Mouse (Mus musculus): Measurements from ENCODE around the gene Cyp1b1. TPM values are rescaled to one million over a fixed set of nuclear protein-coding genes. Genes with fewer than 3 reads are reported as not detected.

Gene Cyp1b1
- polyA plus RNA-seq, 1 experiment from 2014 or later, result 4.8 TPM

GRCm38 (mm10) chr17:79664106-79664417 is 50.8 kb downstream of the Cyp1b1 start:
- Histone ChIP-seq H3K4me2 (ENCODE audit: low read length) (no peak overlapping the region), H3K27ac (ENCODE audit: low read length) (no peak overlapping the region), H3K9ac (ENCODE audit: low read depth, low read length) (no peak overlapping the region), H3K27me3 (ENCODE audit: control insufficient read depth, insufficient read depth, low read depth, low read length) (no peaks in the 10 kb centered on the region; the same call in 1 of the 2 replicates), H3K4me3 (ENCODE audit: low read depth, low read length) (no peak overlapping the region), H3K36me3 (ENCODE audit: control insufficient read depth, insufficient read depth, low read length) (no peaks in the 10 kb centered on the region), H3K9me3 (replicated peaks; ENCODE audit: control insufficient read depth, low read length, poor library complexity, severe bottlenecking) (no peaks in the 10 kb centered on the region), H3K4me1 (ENCODE audit: control insufficient read depth, insufficient read depth, low read length) (no peaks in the 10 kb centered on the region)
- WGBS, result 94% methylated on average over 2 of the region's 2 CpGs
- ATAC-seq, result no peak

DNA sequence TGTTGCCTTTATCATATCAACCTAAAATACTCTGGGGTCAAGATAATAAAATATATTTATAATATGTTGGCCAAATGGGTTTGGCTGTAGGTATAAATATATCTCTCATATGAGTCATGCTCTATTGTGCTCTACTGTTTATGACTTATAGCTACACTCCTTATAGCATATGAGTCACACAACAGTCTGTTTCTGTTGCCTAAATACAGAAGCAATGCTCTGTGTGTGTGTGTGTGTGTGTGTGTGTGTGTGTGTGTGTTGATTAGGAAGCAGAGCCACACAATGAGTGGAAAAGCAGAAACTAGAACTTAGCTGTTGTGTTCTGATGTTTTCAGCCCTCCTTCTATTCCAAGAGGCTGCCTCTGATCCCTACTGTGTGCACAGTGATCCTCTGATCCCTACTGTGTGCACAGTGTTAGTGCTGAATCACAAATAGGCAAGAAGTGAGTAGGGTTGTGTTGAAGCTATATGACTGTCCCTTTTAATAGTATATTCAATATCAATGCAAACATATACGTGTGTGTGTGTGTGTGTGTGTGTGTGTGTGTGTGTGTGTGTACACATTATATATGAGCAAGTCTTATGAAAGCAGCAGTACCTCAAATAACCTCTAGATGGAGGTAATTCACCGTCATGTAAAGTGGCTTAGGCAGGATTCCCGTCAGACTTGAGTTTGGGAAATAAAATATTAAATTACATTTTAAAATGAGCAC is 51.3 kb downstream of the Cyp1b1 start:
- H3K9ac ChIP-seq (ENCODE audit: low read depth, low read length), result no peak overlapping the region
- no peaks in the 10 kb centered on the region; the same call in 1 of the 2 replicates for H3K27me3 ChIP-seq (ENCODE audit: control insufficient read depth, insufficient read depth, low read depth, low read length)
- H3K4me3 ChIP-seq (ENCODE audit: low read depth, low read length), result no peak overlapping the region
- H3K4me1 ChIP-seq (ENCODE audit: control insufficient read depth, insufficient read depth, low read length), result no peaks in the 10 kb centered on the region
- no peak overlapping the region for H3K27ac ChIP-seq (ENCODE audit: low read length)
- no peak overlapping the region for H3K4me2 ChIP-seq (ENCODE audit: low read length)
- ATAC-seq, result no peak
- WGBS, result 18% methylated on average over 3 of the region's 3 CpGs
- no peaks in the 10 kb centered on the region for H3K36me3 ChIP-seq (ENCODE audit: control insufficient read depth, insufficient read depth, low read length)
- H3K9me3 ChIP-seq (replicated peaks; ENCODE audit: control insufficient read depth, low read length, poor library complexity, severe bottlenecking), result no peaks in the 10 kb centered on the region

DNA sequence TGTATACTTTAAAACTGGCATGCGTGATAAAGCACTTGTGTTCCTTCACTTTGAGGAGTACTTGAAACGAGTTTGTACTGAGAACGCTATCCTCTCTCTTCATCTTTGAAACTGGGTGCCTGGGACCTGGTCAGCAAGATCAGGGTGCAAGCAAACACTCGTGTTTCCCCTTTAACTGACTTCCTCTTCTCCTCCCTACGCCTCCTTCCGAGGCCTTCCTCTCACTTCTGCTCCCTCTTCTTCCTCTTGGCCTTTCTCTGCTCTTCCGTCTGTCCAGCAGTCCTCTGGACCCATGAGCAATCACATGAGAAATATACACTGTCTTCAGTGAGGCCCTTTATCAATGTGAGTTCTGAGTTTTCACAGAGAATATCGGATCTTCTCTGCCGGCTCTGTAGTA is 53.0 kb downstream of the Cyp1b1 start:
- Histone ChIP-seq H3K27me3 (ENCODE audit: control insufficient read depth, insufficient read depth, low read depth, low read length) (no peaks in the 10 kb centered on the region; the same call in 1 of the 2 replicates), H3K9me3 (replicated peaks; ENCODE audit: control insufficient read depth, low read length, poor library complexity, severe bottlenecking) (no peaks in the 10 kb centered on the region), H3K27ac (ENCODE audit: low read length) (no peak overlapping the region), H3K9ac (ENCODE audit: low read depth, low read length) (no peak overlapping the region), H3K4me3 (ENCODE audit: low read depth, low read length) (no peak overlapping the region), H3K4me1 (ENCODE audit: control insufficient read depth, insufficient read depth, low read length) (no peaks in the 10 kb centered on the region), H3K4me2 (ENCODE audit: low read length) (no peak overlapping the region), H3K36me3 (ENCODE audit: control insufficient read depth, insufficient read depth, low read length) (no peaks in the 10 kb centered on the region)
- WGBS, result 83% methylated on average over 9 of the region's 9 CpGs
- no peak for ATAC-seq

GRCm38 (mm10) chr17:79661387-79661786 is 53.5 kb downstream of the Cyp1b1 start:
- WGBS, result 40% methylated on average over 7 of the region's 7 CpGs

GRCm38 (mm10) chr17:79658863-79659262 is 56.0 kb downstream of the Cyp1b1 start:
- H3K27ac ChIP-seq (ENCODE audit: low read length), result no peak overlapping the region
- no peak for ATAC-seq
- no peak overlapping the region for H3K4me3 ChIP-seq (ENCODE audit: low read depth, low read length)
- H3K9me3 ChIP-seq (replicated peaks; ENCODE audit: control insufficient read depth, low read length, poor library complexity, severe bottlenecking), result no peaks in the 10 kb centered on the region
- no peak overlapping the region for H3K4me2 ChIP-seq (ENCODE audit: low read length)
- H3K36me3 ChIP-seq (ENCODE audit: control insufficient read depth, insufficient read depth, low read length), result no peaks in the 10 kb centered on the region
- no peak overlapping the region for H3K9ac ChIP-seq (ENCODE audit: low read depth, low read length)
- no peaks in the 10 kb centered on the region for H3K4me1 ChIP-seq (ENCODE audit: control insufficient read depth, insufficient read depth, low read length)
- 63% methylated on average over 8 of the region's 8 CpGs for WGBS
- H3K27me3 ChIP-seq (ENCODE audit: control insufficient read depth, insufficient read depth, low read depth, low read length), result no peaks in the 10 kb centered on the region; the same call in 1 of the 2 replicates

More at GRCm38 (mm10) chr17:79661387-79661786, 53.5 kb downstream of the Cyp1b1 start:
- H3K27ac ChIP-seq (ENCODE audit: low read length), result no peak overlapping the region
- H3K9ac ChIP-seq (ENCODE audit: low read depth, low read length), result no peak overlapping the region
- H3K4me2 ChIP-seq (ENCODE audit: low read length), result no peak overlapping the region
- H3K27me3 ChIP-seq (ENCODE audit: control insufficient read depth, insufficient read depth, low read depth, low read length), result no peaks in the 10 kb centered on the region; the same call in 1 of the 2 replicates
- H3K4me3 ChIP-seq (ENCODE audit: low read depth, low read length), result no peak overlapping the region
- no peaks in the 10 kb centered on the region for H3K4me1 ChIP-seq (ENCODE audit: control insufficient read depth, insufficient read depth, low read length)
- no peaks in the 10 kb centered on the region for H3K9me3 ChIP-seq (replicated peaks; ENCODE audit: control insufficient read depth, low read length, poor library complexity, severe bottlenecking)
- no peaks in the 10 kb centered on the region for H3K36me3 ChIP-seq (ENCODE audit: control insufficient read depth, insufficient read depth, low read length)
- ATAC-seq, result no peak

DNA sequence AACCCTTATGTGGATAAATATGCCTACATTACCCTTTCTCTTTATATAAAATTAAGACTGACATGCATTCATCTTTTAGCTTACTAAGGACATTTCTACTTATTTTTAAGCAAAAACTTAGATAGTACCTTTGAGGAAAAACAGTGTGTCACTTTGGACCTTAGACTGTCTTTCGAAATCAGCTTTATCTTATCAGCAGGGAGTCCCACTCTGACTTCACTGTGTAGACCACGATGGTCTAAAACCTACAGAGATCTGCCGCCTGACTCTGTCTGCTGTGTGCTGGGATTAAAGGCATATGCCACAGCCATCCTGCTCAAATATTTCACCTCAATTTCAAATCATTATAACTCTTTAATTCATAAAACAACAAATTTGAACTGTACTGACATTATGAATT is 56.4 kb downstream of the Cyp1b1 start:
- no peaks in the 10 kb centered on the region for H3K4me1 ChIP-seq (ENCODE audit: control insufficient read depth, insufficient read depth, low read length)
- no peak for ATAC-seq
- WGBS, result 60% methylated on average over 3 of the region's 3 CpGs

GRCm38 (mm10) chr17:79657785-79658184 is 57.1 kb downstream of the Cyp1b1 start:
- Histone ChIP-seq H3K9ac (ENCODE audit: low read depth, low read length) (no peak overlapping the region), H3K4me1 (ENCODE audit: control insufficient read depth, insufficient read depth, low read length) (no peaks in the 10 kb centered on the region), H3K36me3 (ENCODE audit: control insufficient read depth, insufficient read depth, low read length) (no peaks in the 10 kb centered on the region), H3K27ac (ENCODE audit: low read length) (no peak overlapping the region), H3K4me2 (ENCODE audit: low read length) (no peak overlapping the region), H3K27me3 (ENCODE audit: control insufficient read depth, insufficient read depth, low read depth, low read length) (no peaks in the 10 kb centered on the region; the same call in 1 of the 2 replicates), H3K9me3 (replicated peaks; ENCODE audit: control insufficient read depth, low read length, poor library complexity, severe bottlenecking) (no peaks in the 10 kb centered on the region), H3K4me3 (ENCODE audit: low read depth, low read length) (no peak overlapping the region)
- no peak for ATAC-seq
- WGBS, result 66% methylated on average over 9 of the region's 9 CpGs

More for the DNA sequence above, 56.4 kb downstream of the Cyp1b1 start:
- no peaks in the 10 kb centered on the region for H3K36me3 ChIP-seq (ENCODE audit: control insufficient read depth, insufficient read depth, low read length)
- H3K27ac ChIP-seq (ENCODE audit: low read length), result no peak overlapping the region
- no peak overlapping the region for H3K4me2 ChIP-seq (ENCODE audit: low read length)
- H3K4me3 ChIP-seq (ENCODE audit: low read depth, low read length), result no peak overlapping the region
- no peaks in the 10 kb centered on the region for H3K9me3 ChIP-seq (replicated peaks; ENCODE audit: control insufficient read depth, low read length, poor library complexity, severe bottlenecking)
- no peaks in the 10 kb centered on the region; the same call in 1 of the 2 replicates for H3K27me3 ChIP-seq (ENCODE audit: control insufficient read depth, insufficient read depth, low read depth, low read length)
- no peak overlapping the region for H3K9ac ChIP-seq (ENCODE audit: low read depth, low read length)

GRCm38 (mm10) chr17:79654187-79654586 is 60.7 kb downstream of the Cyp1b1 start:
- Histone ChIP-seq H3K36me3 (ENCODE audit: control insufficient read depth, insufficient read depth, low read length) (no peaks in the 10 kb centered on the region), H3K4me2 (ENCODE audit: low read length) (no peak overlapping the region), H3K9ac (ENCODE audit: low read depth, low read length) (no peak overlapping the region), H3K27me3 (ENCODE audit: control insufficient read depth, insufficient read depth, low read depth, low read length) (no peaks in the 10 kb centered on the region), H3K9me3 (replicated peaks; ENCODE audit: control insufficient read depth, low read length, poor library complexity, severe bottlenecking) (no peaks in the 10 kb centered on the region), H3K4me3 (ENCODE audit: low read depth, low read length) (no peak overlapping the region), H3K4me1 (ENCODE audit: control insufficient read depth, insufficient read depth, low read length) (no peaks in the 10 kb centered on the region), H3K27ac (ENCODE audit: low read length) (no peak overlapping the region)
- no peak for ATAC-seq
- WGBS, result 66% methylated on average over 3 of the region's 3 CpGs

DNA sequence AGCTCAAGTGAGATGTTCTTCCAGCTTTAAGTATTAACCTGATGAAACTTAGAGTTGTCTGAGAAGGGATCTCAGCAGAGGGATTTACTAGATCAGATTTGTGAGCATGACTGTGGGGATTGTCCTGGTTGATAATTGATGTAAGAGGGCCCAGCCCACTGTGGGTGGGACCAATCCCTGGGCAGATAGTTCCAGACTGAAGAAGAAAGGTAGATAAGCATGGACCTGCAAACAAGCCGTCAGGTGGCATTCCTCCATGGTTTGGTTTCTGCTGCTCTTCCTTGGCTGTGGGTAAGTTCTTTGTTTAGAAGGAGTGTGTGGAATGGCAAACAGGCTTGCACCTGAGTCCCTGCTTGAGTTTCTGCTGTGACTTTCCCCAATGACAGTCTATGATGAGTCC is 61.7 kb downstream of the Cyp1b1 start:
- H3K27ac ChIP-seq (ENCODE audit: low read length), result no peak overlapping the region
- H3K4me1 ChIP-seq (ENCODE audit: control insufficient read depth, insufficient read depth, low read length), result no peaks in the 10 kb centered on the region
- H3K9ac ChIP-seq (ENCODE audit: low read depth, low read length), result no peak overlapping the region
- no peak overlapping the region for H3K4me3 ChIP-seq (ENCODE audit: low read depth, low read length)
- no peaks in the 10 kb centered on the region for H3K36me3 ChIP-seq (ENCODE audit: control insufficient read depth, insufficient read depth, low read length)
- no peaks in the 10 kb centered on the region for H3K9me3 ChIP-seq (replicated peaks; ENCODE audit: control insufficient read depth, low read length, poor library complexity, severe bottlenecking)
- no peak for ATAC-seq
- 84% methylated on average over 1 of the region's 1 CpGs for WGBS
- no peaks in the 10 kb centered on the region for H3K27me3 ChIP-seq (ENCODE audit: control insufficient read depth, insufficient read depth, low read depth, low read length)
- H3K4me2 ChIP-seq (ENCODE audit: low read length), result no peak overlapping the region
